Mouse (Mus musculus): ENCODE results near the gene Zyg11b. TPM values are rescaled to one million over a fixed set of nuclear protein-coding genes. Genes with fewer than 3 reads are reported as not detected.

Gene Zyg11b
- polyA plus RNA-seq, 1 experiment from 2014 or later: 14.1 TPM

GRCm38 (mm10) chr4:108338811-108339210, 37.9 kb upstream of the Zyg11b start:
- no peak for ATAC-seq (replicated peaks; ENCODE audit: low FRiP score, low TSS enrichment, low read depth)

DNA sequence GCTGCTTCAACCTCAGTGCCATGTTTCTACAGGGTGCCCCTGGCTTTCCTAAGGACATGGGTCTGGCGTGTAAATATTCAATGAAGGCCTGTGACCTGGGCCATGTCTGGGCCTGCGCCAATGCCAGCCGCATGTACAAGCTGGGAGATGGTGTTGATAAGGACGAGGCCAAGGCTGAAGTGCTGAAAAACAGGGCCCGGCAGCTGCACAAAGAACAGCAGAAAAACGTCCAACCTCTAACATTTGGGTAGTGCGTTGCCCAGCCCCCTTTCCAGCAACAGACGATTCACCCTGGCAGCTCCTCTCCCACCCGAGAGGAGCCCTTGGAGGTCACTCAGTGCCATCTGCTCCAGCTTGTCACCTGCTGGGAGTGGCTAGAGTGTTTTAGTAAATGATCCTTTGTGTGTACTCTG, 37.4 kb upstream of the Zyg11b start:
- Histone ChIP-seq H3K4me1 (replicated peaks; ENCODE audit: control insufficient read depth, insufficient read depth, low read length) (peaks cover 10% of the 10 kb centered on the region), H3K4me3 (ENCODE audit: low read depth, low read length) (no peak overlapping the region), H3K4me2 (ENCODE audit: low read length) (no peak overlapping the region), H3K36me3 (ENCODE audit: control insufficient read depth, insufficient read depth, low read length) (peaks cover 38% of the 10 kb centered on the region), H3K27me3 (replicated peaks; ENCODE audit: control insufficient read depth, insufficient read depth, low read length) (no peaks in the 10 kb centered on the region), H3K9ac (ENCODE audit: low read length) (no peak overlapping the region), H3K9me3 (ENCODE audit: control insufficient read depth, low read length) (no peaks in the 10 kb centered on the region), H3K27ac (ENCODE audit: low read depth) (0 out of 2 replicates have a peak overlapping the region, but pooled peaks have one; percentile 16)
- no peak for ATAC-seq (replicated peaks; ENCODE audit: low FRiP score, low TSS enrichment, low read depth)
- DNase-seq (ENCODE audit: low spot score): no peak
- 60% methylated on average over 9 of the region's 9 CpGs for WGBS

More at GRCm38 (mm10) chr4:108338811-108339210, 37.9 kb upstream of the Zyg11b start:
- Histone ChIP-seq H3K9me3 (ENCODE audit: control insufficient read depth, low read length) (no peaks in the 10 kb centered on the region), H3K4me3 (ENCODE audit: low read depth, low read length) (no peak overlapping the region), H3K27ac (ENCODE audit: low read depth) (0 out of 2 replicates have a peak overlapping the region, but pooled peaks have one; percentile 16), H3K27me3 (replicated peaks; ENCODE audit: control insufficient read depth, insufficient read depth, low read length) (no peaks in the 10 kb centered on the region), H3K9ac (ENCODE audit: low read length) (no peak overlapping the region), H3K4me2 (ENCODE audit: low read length) (no peak overlapping the region), H3K4me1 (replicated peaks; ENCODE audit: control insufficient read depth, insufficient read depth, low read length) (peaks cover 10% of the 10 kb centered on the region), H3K36me3 (ENCODE audit: control insufficient read depth, insufficient read depth, low read length) (peaks cover 34% of the 10 kb centered on the region)
- DNase-seq (ENCODE audit: low spot score): no peak
- 54% methylated on average over 10 of the region's 10 CpGs for WGBS

DNA sequence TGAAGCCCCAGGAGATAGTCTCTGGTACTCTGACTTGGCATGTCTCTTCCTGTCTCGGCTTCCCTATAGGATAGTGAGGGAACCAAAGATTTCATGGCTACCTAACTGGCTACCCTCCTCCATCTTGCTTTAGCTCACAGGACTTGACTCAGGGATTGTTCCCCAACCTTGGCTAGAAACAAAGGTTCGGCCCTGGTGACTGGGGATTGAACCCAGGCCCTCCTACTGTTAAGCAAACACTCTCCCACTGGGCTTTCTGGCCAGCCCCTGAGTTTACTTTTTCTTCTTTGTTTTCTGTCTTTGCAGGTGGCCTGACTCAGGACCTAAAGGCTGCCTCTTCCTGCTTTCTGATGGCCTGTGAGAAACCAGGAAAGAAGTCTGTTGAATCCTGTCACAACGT, 36.9 kb upstream of the Zyg11b start:
- Histone ChIP-seq H3K27me3 (replicated peaks; ENCODE audit: control insufficient read depth, insufficient read depth, low read length) (no peaks in the 10 kb centered on the region), H3K4me2 (ENCODE audit: low read length) (no peak overlapping the region), H3K27ac (ENCODE audit: low read depth) (no peak overlapping the region), H3K4me3 (ENCODE audit: low read depth, low read length) (no peak overlapping the region), H3K4me1 (replicated peaks; ENCODE audit: control insufficient read depth, insufficient read depth, low read length) (peaks cover 10% of the 10 kb centered on the region), H3K36me3 (ENCODE audit: control insufficient read depth, insufficient read depth, low read length) (peaks cover 43% of the 10 kb centered on the region), H3K9me3 (ENCODE audit: control insufficient read depth, low read length) (no peaks in the 10 kb centered on the region), H3K9ac (ENCODE audit: low read length) (no peak overlapping the region)
- 51% methylated on average over 3 of the region's 3 CpGs for WGBS
- DNase-seq (ENCODE audit: low spot score) (no peak), ATAC-seq (replicated peaks; ENCODE audit: low FRiP score, low TSS enrichment, low read depth) (no peak)

DNA sequence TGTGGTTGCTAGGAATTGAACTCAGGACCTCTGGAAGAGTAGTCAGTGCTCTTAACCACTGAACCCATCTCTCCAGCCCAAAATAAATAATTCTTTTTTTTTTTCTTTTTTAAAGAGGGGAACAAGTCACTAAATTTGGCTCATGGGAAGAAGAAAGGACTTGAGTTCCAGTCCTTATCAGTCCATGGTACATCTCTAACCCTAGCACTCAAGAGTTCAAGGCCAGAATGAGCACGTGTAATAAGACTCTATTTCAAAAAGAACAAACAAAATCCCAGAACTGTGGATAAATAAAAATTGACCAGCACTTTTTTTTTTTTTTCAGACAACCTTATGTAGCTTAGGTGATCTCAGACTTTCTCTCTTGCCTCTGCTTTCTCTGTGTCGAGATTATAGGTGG, 35.9 kb upstream of the Zyg11b start:
- DNase-seq (ENCODE audit: low spot score) (no peak), ATAC-seq (replicated peaks; ENCODE audit: low FRiP score, low TSS enrichment, low read depth) (no peak)
- H3K36me3 ChIP-seq (ENCODE audit: control insufficient read depth, insufficient read depth, low read length): peaks cover 49% of the 10 kb centered on the region
- no peak overlapping the region for H3K4me2 ChIP-seq (ENCODE audit: low read length)
- H3K9me3 ChIP-seq (ENCODE audit: control insufficient read depth, low read length): no peaks in the 10 kb centered on the region
- H3K4me3 ChIP-seq (ENCODE audit: low read depth, low read length): no peak overlapping the region
- 72% methylated on average over 2 of the region's 2 CpGs for WGBS
- H3K4me1 ChIP-seq (replicated peaks; ENCODE audit: control insufficient read depth, insufficient read depth, low read length): peaks cover 10% of the 10 kb centered on the region
- H3K9ac ChIP-seq (ENCODE audit: low read length): no peak overlapping the region
- H3K27ac ChIP-seq (ENCODE audit: low read depth): no peak overlapping the region
- H3K27me3 ChIP-seq (replicated peaks; ENCODE audit: control insufficient read depth, insufficient read depth, low read length): no peaks in the 10 kb centered on the region

DNA sequence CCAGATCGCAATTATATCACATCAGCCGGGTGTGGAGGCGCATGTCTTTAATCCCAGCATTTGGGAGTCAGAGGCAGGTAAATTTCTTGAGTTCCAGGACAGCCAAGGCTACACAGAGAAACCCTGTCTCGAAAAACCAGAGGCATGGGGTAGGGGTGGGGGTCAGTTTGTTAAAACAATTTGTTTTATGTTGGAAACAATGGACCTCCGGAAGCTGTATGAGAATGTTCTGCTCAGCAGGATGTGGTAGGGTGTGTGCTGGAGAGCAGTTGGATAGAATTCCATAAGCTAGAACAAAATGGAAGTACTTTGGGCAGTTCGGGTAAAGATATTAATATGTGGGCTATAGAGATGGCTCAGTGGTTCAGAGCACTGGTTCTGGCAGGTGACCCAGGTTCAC, 34.5 kb upstream of the Zyg11b start:
- 90% methylated on average over 6 of the region's 6 CpGs for WGBS
- ATAC-seq (replicated peaks; ENCODE audit: low FRiP score, low TSS enrichment, low read depth): no peak
- Histone ChIP-seq H3K36me3 (ENCODE audit: control insufficient read depth, insufficient read depth, low read length) (peaks cover 50% of the 10 kb centered on the region), H3K27ac (ENCODE audit: low read depth) (no peak overlapping the region), H3K9ac (ENCODE audit: low read length) (no peak overlapping the region), H3K9me3 (ENCODE audit: control insufficient read depth, low read length) (no peaks in the 10 kb centered on the region), H3K4me2 (ENCODE audit: low read length) (no peak overlapping the region), H3K4me3 (ENCODE audit: low read depth, low read length) (no peak overlapping the region), H3K4me1 (replicated peaks; ENCODE audit: control insufficient read depth, insufficient read depth, low read length) (peaks cover 10% of the 10 kb centered on the region), H3K27me3 (replicated peaks; ENCODE audit: control insufficient read depth, insufficient read depth, low read length) (no peaks in the 10 kb centered on the region)
- DNase-seq (ENCODE audit: low spot score): no peak

GRCm38 (mm10) chr4:108332041-108332440, 31.1 kb upstream of the Zyg11b start:
- H3K36me3 ChIP-seq (ENCODE audit: control insufficient read depth, insufficient read depth, low read length): peaks cover 36% of the 10 kb centered on the region
- no peak overlapping the region for H3K4me2 ChIP-seq (ENCODE audit: low read length)
- 89% methylated on average over 9 of the region's 9 CpGs for WGBS
- no peaks in the 10 kb centered on the region for H3K27me3 ChIP-seq (replicated peaks; ENCODE audit: control insufficient read depth, insufficient read depth, low read length)
- H3K9ac ChIP-seq (ENCODE audit: low read length): no peak overlapping the region
- no peak overlapping the region for H3K27ac ChIP-seq (ENCODE audit: low read depth)
- H3K4me3 ChIP-seq (ENCODE audit: low read depth, low read length): no peak overlapping the region
- ATAC-seq (replicated peaks; ENCODE audit: low FRiP score, low TSS enrichment, low read depth) (no peak), DNase-seq (ENCODE audit: low spot score) (no peak)
- H3K4me1 ChIP-seq (replicated peaks; ENCODE audit: control insufficient read depth, insufficient read depth, low read length): peaks cover 3% of the 10 kb centered on the region; the same call in 1 of the 2 replicates
- H3K9me3 ChIP-seq (ENCODE audit: control insufficient read depth, low read length): no peaks in the 10 kb centered on the region

DNA sequence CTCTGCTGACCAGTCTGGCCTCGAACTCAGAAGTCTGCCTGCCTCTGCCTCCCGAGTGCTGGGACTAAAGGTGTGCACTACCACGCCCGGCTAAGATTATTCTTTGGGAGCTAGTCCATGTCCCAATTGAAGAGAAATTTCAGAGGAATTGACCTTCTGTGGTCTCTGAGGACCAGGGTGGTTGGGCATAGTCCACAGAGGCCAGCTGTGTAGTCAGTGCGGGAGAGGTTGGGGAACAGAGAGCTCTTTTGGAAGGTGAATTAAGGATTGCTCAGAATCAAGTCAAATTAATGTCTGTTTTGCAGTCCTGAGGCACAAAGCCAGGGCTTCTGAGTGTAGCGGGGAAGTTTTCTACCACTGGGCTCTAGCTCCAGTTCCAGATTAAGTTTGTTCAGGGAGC, 28.9 kb upstream of the Zyg11b start:
- WGBS: 91% methylated on average over 6 of the region's 6 CpGs
- Histone ChIP-seq H3K4me3 (ENCODE audit: low read depth, low read length) (no peak overlapping the region), H3K4me2 (ENCODE audit: low read length) (no peak overlapping the region), H3K4me1 (replicated peaks; ENCODE audit: control insufficient read depth, insufficient read depth, low read length) (peaks cover 3% of the 10 kb centered on the region; the same call in 1 of the 2 replicates), H3K27ac (ENCODE audit: low read depth) (no peak overlapping the region), H3K36me3 (ENCODE audit: control insufficient read depth, insufficient read depth, low read length) (peaks cover 32% of the 10 kb centered on the region), H3K9me3 (ENCODE audit: control insufficient read depth, low read length) (no peaks in the 10 kb centered on the region), H3K9ac (ENCODE audit: low read length) (no peak overlapping the region), H3K27me3 (replicated peaks; ENCODE audit: control insufficient read depth, insufficient read depth, low read length) (no peaks in the 10 kb centered on the region)
- ATAC-seq (replicated peaks; ENCODE audit: low FRiP score, low TSS enrichment, low read depth): no peak
- DNase-seq (ENCODE audit: low spot score): no peak

DNA sequence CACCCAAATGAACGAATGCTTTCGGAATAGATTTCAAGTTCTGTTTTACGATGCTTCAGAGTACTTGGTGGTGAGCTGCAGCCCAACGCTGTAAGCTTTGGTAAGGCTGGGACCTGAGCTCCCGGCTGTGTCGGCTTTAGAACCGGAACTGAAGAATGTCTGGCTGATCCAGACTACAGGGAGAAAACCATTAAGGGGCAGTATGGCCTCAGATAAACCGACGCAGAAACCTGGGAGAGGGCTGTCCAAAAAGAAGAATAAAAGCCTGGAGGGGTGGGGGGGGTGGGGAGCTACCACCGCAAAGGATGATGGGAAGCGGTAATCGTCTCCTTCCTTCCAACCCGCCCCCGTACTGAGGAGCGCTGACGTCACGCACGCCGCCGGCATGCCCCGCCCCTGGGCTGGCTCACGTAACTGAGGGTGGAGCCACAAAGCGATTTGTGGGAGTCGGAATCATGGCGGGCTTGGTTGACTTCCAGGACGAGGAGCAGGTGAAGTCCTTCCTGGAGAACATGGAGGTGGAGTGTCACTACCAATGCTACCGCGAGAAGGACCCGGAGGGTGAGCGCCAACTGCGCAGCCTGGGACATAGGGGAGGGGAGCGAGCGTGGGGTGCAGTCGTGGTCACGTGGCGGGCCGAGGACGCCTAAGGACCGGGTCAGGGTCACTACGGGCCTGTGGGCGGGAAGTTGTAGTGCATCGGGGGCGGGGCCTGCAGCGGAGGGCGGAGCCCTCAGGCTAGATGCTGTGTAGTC, 27.0 kb upstream of the Zyg11b start, which contains the start of gene Coa7:
Gene Coa7 (plus strand): TSS at position 411 of the 755 bp plus-strand sequence.
- Histone ChIP-seq H3K9me3 (ENCODE audit: control insufficient read depth, low read length) (no peaks in the 10 kb centered on the region), H3K27ac (ENCODE audit: low read depth) (peak within 1 kb of the TSS; percentile 84), H3K4me1 (replicated peaks; ENCODE audit: control insufficient read depth, insufficient read depth, low read length) (peaks cover 3% of the 10 kb centered on the region; the same call in 1 of the 2 replicates), H3K36me3 (ENCODE audit: control insufficient read depth, insufficient read depth, low read length) (peaks cover 14% of the 10 kb centered on the region; the same call in 1 of the 2 replicates), H3K4me3 (ENCODE audit: low read depth, low read length) (peak within 1 kb of the TSS; percentile 75), H3K9ac (ENCODE audit: low read length) (peak within 1 kb of the TSS; percentile 61), H3K27me3 (replicated peaks; ENCODE audit: control insufficient read depth, insufficient read depth, low read length) (no peaks in the 10 kb centered on the region), H3K4me2 (ENCODE audit: low read length) (peak within 1 kb of the TSS; percentile 54)
- WGBS: under 1% methylated on average over 44 of the region's 45 CpGs
- DNase-seq (ENCODE audit: low spot score) (peak; percentile 100), ATAC-seq (replicated peaks; ENCODE audit: low FRiP score, low TSS enrichment, low read depth) (peak; percentile 92)
